Mouse (Mus musculus) large intestine, adult 2 months (tissue): ENCODE results near the gene Dbp. TPM values are rescaled to one million over a fixed set of nuclear protein-coding genes. Genes with fewer than 3 reads are reported as not detected.
"Not testable (repeated sequence)": the region's sequence is repeated elsewhere in the genome, so short reads cannot be mapped to it uniquely, and the experiment has no call there.

Source experiments
- DNase-seq: peaks from one replicate; pipeline ENCODE4 v3.0.0-alpha.2; 2012; ENCODE audit warnings: low read depth, low spot score
- whole genome bisulfite sequencing: fragments of 180-500 bp; shearing (Covaris S2); methylation state at CpG from one replicate; pipeline ENCODE4 v1.1.7; 2018; 5-methylcytosine and 5-hydroxymethylcytosine counted together
- polyA plus RNA-seq: library from polyadenylated mRNA; depleted of rRNA; stranded (reverse); fragments of >200 nt; gene quantifications from 2 replicates; pipeline ENCODE4 v1.2.3, GENCODE M21; 2012; rRNA removed

The Dbp gene
- polyA plus RNA-seq: 6.4 and 7.9 TPM in 2 replicates

DNA sequence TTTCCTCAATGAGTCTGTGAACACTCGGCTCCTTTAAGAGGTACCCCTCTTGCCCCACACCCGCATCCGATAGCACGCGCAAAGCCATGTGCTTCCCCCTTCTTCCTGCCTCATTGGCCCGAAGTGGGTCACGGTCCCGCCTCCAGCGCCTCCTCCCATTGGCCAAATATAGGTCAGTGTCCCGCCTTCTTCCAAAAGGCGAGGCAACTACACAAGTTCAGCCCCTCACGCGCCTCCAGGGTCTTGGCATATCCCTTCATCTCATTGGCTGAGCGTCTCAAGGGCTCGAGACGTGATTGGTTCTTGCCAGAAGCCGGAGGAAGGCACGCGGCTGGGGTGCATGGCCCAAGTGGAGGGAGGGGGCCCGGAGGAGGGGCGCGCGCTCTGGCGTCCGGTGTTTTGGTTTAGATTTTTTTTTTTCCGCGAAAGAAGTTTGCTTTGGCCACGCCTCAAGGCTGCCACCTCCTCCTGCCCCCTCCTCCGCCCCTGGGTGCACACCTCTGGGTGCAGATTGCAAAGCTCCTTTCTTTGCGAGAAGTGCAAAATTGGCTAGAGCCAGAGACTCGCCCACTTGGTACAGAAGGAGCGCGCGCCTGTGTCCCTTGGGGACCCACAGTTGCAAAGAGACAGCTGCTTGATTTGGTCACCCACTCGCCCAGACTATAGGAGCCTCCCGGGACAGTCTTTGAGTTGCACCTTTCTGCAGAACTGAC is at the start of gene Dbp:
TSS of gene Dbp (plus strand) at position 359 of the 713 bp plus-strand sequence.
- DNase-seq: no peak
- WGBS: under 1% methylated on average over 36 of the region's 36 CpGs

DNA sequence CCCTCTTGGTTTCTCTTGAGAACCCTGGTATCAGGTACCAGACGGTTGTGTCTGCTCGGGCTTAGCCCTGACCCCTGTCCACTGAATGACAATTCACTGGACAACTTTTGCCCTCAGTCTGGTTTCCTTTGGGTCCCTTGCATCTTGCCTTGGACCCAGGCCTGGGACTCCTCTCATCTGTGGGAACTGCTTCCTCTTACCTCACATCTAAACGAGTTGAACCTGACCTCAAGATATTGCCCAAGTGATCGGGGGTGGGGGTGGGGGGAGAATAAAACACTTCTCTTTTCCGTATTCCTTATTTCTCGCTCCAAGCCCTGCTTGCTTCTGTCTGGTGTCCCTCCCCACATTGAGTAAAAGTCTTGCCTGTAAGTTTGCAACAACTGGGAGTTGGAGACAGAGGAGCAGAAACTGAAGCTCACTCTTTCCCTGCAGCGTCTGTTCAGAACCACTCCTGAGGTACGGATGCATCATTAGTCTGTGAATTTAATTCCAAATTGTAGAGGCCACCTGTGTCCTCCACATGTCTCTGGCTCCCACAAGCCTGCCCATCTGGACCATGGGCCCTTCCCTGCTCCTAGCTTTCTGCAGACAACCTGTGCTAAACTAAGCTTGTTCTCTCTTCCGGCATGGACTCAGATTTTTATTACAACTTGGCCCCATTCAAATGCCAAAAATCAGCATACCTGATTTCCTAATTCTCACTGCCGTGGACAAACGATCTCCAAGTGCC is 44.0 kb upstream of the Dbp start:
- no peak for DNase-seq
- 79% methylated on average over 11 of the region's 11 CpGs for WGBS

DNA sequence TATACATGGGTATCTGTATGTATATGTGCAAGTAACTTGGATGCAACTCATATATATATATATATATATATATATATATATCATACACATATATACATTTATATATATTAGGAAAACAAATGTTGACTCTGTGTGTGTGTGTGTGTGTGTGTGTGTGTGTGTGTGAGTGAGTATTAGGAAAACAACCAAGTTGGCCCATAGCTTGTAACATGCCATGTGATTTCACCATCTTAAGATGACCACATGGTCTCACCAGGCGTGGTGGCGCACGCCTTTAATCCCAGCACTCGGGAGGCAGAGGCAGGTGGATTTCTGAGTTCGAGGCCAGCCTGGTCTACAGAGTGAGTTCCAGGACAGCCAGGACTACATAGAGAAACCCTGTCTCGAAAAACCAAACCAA is 43.2 kb upstream of the Dbp start:
- WGBS: 92% methylated on average over 6 of the region's 6 CpGs
- DNase-seq: not testable (repeated sequence)

DNA sequence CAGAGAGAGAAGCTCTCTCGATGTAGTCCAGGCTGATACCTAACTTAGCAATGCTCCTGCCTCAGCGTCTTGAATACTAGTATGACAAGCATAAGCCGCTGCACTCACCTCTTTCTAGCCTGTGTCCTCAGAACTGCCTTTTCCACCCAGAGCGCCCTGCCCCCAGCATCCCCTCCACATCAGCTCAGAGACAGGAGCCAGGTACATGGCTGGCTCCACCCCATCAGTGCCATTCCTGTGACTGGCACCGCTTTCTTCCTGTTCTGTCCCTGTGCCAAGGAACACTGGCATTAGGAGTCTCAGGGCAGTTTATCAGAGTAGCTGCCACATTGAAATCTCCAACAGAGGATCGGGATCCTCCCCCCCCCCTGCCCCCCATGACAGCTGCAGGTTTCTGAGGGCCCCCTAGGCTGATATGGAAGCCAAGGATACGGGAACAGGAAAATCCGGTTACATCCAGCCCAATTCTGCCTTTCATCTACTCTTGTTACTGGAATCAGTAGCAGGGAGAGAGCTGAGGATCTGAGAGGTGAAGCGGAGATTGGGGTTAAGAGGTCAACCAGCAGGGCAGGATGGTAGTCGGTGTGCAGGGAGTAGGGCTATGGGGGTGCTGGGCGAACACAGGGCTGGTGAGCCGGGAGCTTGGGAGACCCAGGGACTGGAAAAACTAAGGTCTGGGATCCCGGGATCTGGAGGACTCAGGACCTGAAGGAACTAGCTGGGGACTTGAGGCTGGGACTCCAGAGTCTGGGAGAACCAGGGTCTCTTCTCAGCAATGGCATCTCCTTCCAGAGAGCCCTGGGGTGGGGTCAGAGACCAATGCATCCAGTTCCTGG is 39.4 kb upstream of the Dbp start:
- 23% methylated on average over 13 of the region's 13 CpGs for WGBS
- DNase-seq: no peak

DNA sequence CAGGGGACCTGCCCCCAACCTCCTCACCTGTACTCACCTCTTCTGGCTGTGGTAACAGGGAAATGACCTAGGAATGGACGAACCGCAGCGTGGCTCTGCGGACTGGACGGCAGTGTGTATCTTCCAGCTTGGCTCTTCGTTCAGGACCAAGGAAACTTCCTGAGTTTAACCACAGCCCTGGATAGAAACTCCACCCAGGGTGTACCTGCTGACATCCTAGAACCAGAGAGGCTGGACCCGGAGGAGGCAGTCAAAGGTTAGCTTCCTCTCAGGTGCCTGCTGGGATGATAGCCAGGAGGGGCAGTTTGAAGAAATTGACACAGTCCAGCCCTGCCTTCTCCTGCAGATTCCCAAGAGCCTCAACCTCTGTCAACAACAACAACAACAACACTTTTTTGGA is 38.7 kb upstream of the Dbp start, which contains the start of gene Fut2:
TSS of gene Fut2 (minus strand) at position 234 of the 400 bp plus-strand sequence.
- WGBS: 31% methylated on average over 7 of the region's 7 CpGs
- DNase-seq: no peak

DNA sequence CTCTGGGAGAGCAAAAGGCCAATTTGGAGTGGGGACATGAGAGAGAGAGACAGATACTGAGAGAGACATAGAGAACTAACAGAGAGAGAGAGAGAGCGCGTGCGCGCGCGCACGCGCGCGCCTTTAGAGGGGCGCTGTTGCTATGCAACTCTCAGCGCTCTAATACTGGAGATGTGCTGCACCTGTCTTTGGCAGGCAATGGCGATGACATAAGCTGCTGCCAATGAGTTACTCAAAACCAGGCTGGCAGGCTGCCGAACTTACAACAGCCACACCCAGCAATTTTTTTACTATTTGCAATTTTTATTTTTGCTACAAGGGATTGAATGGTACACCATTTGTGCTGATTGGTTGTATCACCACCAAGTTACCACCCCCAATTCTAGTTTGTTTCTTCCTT is 37.1 kb upstream of the Dbp start:
- WGBS: 43% methylated on average over 14 of the region's 14 CpGs
- no peak for DNase-seq

DNA sequence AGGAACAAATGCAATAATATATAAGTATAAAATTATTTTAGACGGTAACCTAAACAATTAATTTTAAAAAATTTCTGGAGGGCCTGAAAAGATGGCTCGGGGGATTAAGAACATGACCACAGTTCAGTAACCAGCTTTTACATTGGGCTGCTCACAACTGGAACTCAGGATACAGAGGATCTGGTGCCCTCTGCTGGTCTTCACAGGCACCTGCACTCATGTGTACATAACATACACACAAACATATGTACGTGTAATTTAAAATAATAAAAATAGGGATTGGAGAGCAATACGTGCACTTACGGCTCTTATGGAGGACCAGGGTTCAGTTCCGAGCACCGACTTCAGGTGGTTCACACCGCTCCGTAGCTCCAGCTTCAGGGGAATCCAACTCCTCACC is 36.0 kb upstream of the Dbp start:
- DNase-seq: no peak
- 93% methylated on average over 9 of the region's 9 CpGs for WGBS

DNA sequence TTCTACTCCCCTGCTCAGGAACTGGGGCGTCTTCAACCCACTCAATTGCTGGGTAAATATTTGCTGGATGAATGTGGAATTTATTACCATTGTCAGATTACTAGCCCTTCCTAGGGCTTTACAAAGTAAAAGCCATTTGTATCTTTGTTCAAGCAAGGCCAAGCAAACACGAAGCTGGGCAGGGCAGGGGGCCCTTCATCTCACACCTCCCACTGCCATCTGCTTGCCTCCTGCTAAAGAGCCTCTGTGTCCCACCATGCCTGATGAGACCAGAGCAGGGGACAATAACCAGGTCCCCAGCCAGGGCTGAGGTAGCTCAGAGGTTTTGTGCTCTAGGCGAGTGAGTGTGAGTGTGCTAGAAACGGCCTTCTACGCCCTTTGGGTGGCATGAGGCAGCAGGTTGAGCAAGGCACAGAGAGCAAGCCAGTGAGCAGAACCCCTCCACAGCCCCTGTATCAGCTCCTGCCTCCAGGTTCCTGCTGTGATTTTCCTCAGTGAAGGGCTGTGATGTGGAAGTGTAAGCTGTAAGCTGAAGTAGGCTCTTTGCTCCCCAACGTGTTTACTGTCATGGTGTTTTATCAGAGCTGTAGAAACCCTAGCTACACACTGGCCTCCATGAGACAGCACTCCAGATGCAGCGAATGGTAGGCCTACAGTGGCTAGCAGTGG is 27.1 kb upstream of the Dbp start:
- 38% methylated on average over 7 of the region's 7 CpGs for WGBS
- DNase-seq: no peak

DNA sequence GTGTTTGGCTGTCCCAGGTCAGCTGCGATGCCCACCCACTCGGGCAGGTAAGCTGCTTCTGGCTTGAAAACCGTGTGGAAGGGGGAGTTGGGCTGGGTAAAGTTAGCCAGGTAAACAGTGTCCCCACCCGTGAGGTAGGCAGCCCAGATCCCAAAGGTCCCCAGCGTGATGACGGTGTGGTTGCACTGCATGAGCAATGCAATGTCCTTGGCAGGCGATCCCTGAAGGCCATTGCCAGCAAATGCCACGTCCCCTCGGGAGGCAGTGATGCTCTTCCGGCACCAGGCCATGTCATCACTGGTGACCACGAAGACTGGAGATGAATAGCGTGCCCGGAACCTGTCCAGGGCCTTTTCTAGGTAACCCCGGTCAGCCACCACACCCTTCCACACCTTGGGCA is 26.4 kb upstream of the Dbp start:
- DNase-seq: no peak
- 76% methylated on average over 14 of the region's 14 CpGs for WGBS

DNA sequence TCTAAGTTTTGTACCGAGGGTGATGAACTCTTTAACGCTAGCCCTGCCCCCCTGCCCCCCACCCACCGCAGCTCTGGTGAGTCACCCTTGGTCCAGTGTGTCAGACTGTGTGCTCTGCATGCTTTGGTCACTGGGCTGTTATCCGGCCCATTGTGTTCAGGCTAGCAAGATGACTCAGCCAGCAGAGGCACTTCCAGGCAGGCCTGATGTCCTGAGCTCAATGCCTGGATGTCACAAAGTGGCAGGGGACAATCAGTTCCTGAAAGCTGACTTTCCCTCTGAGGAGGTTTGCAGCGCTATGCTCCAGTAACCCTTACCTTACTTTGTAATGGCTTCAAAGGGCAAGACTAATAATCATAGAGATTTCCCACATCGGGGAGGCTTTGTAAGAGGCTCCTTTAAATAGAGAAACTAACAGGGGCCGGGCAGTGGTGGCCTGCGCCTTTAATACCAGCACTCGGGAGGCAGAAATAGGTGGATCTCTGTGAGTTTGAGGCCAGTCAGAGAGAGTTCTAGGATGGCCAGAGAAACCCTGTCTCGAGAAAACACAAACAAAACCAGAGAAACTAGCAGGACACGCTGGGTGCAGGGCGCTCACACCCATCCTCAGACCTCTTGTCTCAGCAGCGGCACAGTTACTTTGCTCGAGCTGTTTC is 24.8 kb upstream of the Dbp start:
- 36% methylated on average over 14 of the region's 14 CpGs for WGBS
- DNase-seq: no peak

DNA sequence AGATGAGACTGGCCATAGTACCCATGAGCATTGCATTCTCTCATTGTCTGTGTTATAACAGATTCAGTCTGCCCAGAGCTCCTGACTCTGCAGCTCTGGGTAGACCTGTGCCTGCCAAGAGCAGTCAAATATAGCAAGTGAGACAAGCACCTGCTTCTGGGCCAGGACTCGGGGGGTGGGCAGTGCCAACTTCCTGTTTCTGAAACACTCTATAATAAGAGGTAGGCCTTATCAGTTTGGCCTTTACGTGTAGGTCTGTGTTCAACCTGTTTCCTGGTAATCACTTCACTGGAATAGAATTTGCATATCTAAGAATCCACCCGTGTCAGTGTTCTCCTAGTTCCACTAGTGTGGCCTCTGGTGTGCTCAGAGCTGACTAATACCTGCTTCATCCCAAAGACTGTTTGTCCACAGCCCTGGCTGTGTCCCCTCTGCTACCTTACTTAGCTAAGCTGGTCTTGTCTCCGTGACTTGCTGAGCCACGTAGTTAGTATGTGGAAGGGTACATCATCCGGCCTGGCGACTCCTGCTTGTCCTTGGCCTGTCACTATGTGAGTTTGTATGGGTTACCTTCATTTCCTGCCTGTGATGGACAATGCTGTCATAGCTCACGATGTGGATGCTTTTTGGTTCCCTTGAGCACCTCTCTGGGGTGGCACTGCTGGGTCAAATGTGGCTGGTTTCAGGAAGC is 23.7 kb upstream of the Dbp start:
- WGBS: 38% methylated on average over 8 of the region's 8 CpGs
- DNase-seq: no peak

DNA sequence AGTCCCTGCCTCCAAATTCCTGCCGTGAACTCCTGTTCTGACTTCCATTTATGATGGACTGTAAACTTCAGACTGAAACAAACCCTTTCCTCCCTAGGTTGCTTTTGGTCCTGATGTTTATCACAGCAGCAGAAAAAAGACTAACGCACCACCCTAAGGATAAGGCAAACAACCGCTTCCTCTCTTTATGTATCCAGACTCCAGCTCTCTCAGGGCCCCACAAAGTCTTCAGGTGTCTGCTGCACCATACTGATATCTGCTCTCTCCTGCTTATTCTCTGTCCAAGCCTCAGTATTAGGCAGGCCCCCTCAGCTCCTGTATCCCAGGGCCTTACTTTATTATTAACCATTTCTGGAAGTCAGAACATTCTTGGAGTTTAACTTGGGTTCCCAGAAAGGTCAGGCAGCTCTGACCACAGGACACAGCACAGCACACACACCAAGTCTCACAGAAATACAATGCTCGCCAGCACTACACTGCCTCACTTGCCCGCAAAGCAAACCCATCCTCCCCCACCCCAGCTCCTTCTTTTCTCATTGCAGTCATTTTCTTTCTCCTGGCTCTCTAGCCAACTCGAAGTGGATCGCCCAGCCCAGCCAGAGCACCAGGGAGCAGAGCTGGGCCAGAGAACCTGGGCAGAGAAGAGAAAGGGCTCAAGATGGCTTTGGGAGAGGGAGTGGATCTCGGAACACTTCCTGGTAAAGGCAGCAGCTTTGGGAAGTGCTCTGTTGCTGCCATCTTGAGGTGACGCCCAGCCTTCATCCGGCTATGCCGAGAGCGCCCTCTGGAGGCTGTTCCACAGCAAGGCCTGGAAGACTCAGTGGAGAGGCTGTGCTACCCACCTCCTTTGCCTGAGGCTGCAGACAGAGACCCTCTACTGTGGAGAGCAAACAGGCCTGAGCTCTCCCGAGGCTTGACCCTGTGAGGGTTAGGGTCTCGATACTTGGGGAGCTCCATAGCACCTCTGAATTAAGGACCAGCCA is 22.5 kb upstream of the Dbp start:
- WGBS: 27% methylated on average over 14 of the region's 14 CpGs
- DNase-seq: no peak

DNA sequence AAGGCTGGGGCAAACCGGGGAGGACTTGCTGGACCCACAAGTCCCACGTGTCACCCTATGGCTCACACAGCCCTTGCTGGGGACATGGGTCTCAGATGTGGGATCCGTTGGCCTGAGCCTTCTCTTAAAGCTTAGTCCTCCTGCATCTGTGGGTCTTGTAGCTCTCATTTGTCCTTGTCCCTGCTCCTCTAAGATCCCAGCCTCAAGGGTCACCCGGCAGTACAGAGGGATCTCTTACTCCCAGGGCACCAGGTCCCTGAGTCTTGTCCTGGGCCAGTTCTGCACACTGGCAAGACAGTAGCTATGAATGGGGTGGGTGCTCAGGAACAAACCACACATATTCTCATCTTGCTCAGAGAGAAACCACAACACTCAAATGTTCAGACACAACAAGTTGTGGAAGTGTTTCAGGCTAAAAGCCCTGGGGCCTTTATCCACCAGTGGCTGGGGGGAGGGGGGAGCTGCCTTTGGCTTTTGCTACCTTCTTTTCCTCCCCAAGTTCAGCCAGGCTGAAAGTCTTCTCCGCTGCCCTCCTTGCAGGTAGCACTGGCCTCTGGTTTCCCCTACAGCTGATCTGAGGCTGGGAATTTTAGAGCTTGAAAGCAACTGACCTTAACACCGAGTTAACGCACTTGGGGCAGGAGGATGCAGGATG is 21.4 kb upstream of the Dbp start, which contains the start of gene Ntn5:
TSS of gene Ntn5 (plus strand) at position 627 of the 655 bp plus-strand sequence.
- WGBS: 88% methylated on average over 7 of the region's 7 CpGs
- DNase-seq: no peak

DNA sequence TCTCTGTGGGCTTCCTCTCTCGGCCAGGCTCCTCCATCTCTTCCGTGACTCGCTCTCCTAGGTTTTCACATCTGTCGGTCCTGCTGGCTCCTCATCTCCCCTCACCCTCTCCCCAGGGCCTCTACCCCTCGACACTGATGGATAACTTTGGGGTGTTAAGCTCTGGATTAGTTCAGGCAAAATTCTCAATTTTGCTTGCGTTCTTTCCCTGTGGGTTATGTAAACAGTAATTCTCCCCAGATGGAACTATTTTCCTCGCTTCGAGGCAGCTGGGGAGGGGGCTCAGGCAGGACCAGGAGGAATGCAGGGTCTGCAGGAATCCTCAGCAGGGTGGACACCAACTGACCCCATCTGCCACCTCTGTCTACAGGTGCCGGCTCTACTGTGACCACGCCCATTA is 19.1 kb upstream of the Dbp start:
- WGBS: 67% methylated on average over 10 of the region's 10 CpGs
- DNase-seq: no peak

DNA sequence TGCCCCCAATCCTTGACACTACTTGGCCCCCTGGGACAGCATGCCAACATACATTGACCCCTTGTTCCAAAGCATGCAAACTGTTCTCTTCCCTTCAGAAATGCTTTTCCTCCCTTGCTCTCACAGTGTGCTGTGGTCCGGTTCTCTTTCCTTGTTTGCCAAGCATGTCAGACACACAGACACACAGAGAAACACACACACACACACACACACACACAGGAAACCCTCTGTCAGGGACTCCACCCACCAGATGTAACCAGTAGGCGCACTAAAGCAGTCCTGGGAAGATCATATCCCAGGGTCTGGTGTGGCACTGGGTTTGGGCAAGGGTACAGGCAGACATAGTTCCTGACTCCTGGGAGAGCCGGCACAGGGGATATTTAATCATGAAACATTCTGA is 18.0 kb upstream of the Dbp start:
- DNase-seq: no peak
- 48% methylated on average over 3 of the region's 3 CpGs for WGBS

DNA sequence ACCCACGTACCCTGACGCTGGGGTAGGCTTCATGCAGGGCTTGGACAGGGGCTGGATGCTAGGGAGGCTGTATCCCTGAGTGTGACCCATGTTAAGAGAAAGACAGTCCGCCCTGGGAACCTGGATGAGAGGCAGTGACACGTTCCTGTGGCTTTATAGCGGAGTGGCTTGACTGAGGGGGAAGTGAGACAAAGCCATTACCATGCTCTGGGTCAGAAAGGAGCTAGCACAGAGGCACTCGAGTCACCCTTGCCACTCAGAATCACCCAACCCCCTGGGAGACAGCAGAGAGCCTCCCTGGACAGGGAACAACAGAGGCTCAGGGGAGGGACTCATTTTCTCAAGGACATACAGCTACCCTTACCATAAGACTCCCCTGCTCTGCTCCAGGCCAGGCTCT is 15.8 kb upstream of the Dbp start:
- WGBS: 71% methylated on average over 6 of the region's 6 CpGs
- DNase-seq: no peak

DNA sequence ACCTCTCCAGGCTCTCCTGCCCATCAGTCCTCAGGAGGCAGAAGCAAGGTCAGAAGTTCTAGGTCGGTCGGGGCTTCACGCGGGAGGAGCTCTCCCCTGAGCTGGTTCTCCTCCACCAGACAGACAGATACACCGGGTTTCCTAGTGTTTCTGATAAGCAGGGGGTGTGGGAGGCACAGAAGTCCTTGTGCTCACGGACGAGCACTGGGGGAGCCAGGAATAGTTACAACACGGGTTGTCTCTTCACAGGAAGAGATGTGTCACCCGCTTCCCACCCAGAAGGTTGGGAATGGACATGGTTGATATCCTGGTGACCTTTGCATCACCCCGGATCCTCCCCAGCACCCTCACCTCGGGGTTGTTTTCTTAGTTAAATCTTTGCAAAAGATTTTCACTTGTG is 15.1 kb upstream of the Dbp start:
- WGBS: 75% methylated on average over 11 of the region's 11 CpGs
- DNase-seq: no peak
